Mouse (Mus musculus): ENCODE measurements around the gene Ppp4r1. TPM values are rescaled to one million over a fixed set of nuclear protein-coding genes. Genes with fewer than 3 reads are reported as not detected.

Gene Ppp4r1
- total and polyA plus RNA-seq, 3 experiments = 21.8 to 313 (median 34.3) TPM

- H3K36me3 ChIP-seq (ENCODE audit: control insufficient read depth in 1 of 2, insufficient read depth in 2 of 2, low read length in 2 of 2) = peaks cover 8 to 19% of the 10 kb centered on the region in 2 experiments
- no peaks in the 10 kb centered on the region for H3K9me3 ChIP-seq (replicated peaks; ENCODE audit: insufficient read depth, low read length)
- DNase-seq (ENCODE audit: low read depth, low spot score) = no peak
- H3K9ac ChIP-seq (ENCODE audit: control insufficient read depth, low read depth, low read length, poor library complexity, severe bottlenecking) = no peak overlapping the region
- H3K4me1 ChIP-seq (ENCODE audit: control insufficient read depth in 1 of 2, insufficient read depth in 2 of 2, low read length in 2 of 2) = peaks cover 11 to 18% of the 10 kb centered on the region in 2 experiments
- TF ChIP-seq TBP (IDR thresholded peaks at IDR 0.05; ENCODE audit: low read depth, low read length) (no peak), POLR2AphosphoS5 (IDR thresholded peaks at IDR 0.05; ENCODE audit: borderline replicate concordance, low read depth, low read length) (no peak), USF1 (IDR thresholded peaks at IDR 0.05; ENCODE audit: low read depth, low read length) (no peak), UBTF (IDR thresholded peaks at IDR 0.05; ENCODE audit: borderline replicate concordance, insufficient read depth, low read depth, low read length) (no peak), RAD21 (IDR thresholded peaks at IDR 0.05; ENCODE audit: low read depth, low read length) (no peak), TAL1 (IDR thresholded peaks at IDR 0.05; ENCODE audit: low read length) (no peak), MAX (IDR thresholded peaks at IDR 0.05; ENCODE audit: low read length) (no peak), MXI1 (IDR thresholded peaks at IDR 0.05; ENCODE audit: low read depth, low read length) (no peak), ZC3H11A (IDR thresholded peaks at IDR 0.05; ENCODE audit: low read depth, low read length) (no peak), BHLHE40 (IDR thresholded peaks at IDR 0.05; ENCODE audit: borderline replicate concordance, low read depth, low read length) (no peak), ZMIZ1 (IDR thresholded peaks at IDR 0.05; ENCODE audit: low read depth, low read length) (no peak), CTCF (IDR thresholded peaks at IDR 0.05 in 2 of 3, conservative IDR thresholded peaks at IDR 0.05 in 1 of 3; ENCODE audit: control insufficient read depth in 1 of 3, insufficient read depth in 1 of 3, low read depth in 2 of 3, low read length in 3 of 3, poor library complexity in 1 of 3, severe bottlenecking in 1 of 3) (no peak)
- no peak overlapping the region for H3K27ac ChIP-seq (ENCODE audit: control insufficient read depth, low read depth, low read length)
- H3K27me3 ChIP-seq (ENCODE audit: control insufficient read depth in 1 of 2, insufficient read depth in 2 of 2, low read length in 2 of 2) = no peaks in the 10 kb centered on the region
- no peaks in the 10 kb centered on the region for H3K79me2 ChIP-seq (ENCODE audit: control insufficient read depth, insufficient read depth, low read length, poor library complexity)
- H3K4me3 ChIP-seq (ENCODE audit: control insufficient read depth in 1 of 2, insufficient read depth in 1 of 2, low read depth in 2 of 2, low read length in 2 of 2) = no peak overlapping the region
Measured at GRCm38 (mm10) chr17:65854006-65854405, 71.6 kb downstream of the Ppp4r1 start.

GRCm38 (mm10) chr17:65857617-65858016 is 75.2 kb downstream of the Ppp4r1 start:
- H3K27me3 ChIP-seq (ENCODE audit: control insufficient read depth in 1 of 2, insufficient read depth in 2 of 2, low read length in 2 of 2) = no peaks in the 10 kb centered on the region
- no peaks in the 10 kb centered on the region for H3K9me3 ChIP-seq (replicated peaks; ENCODE audit: insufficient read depth, low read length)
- peaks cover 6 to 19% of the 10 kb centered on the region in 2 experiments for H3K36me3 ChIP-seq (ENCODE audit: control insufficient read depth in 1 of 2, insufficient read depth in 2 of 2, low read length in 2 of 2)
- no peak overlapping the region for H3K4me3 ChIP-seq (ENCODE audit: control insufficient read depth in 1 of 2, insufficient read depth in 1 of 2, low read depth in 2 of 2, low read length in 2 of 2)
- peak; percentile 67 for DNase-seq (ENCODE audit: low read depth, low spot score)
- H3K79me2 ChIP-seq (ENCODE audit: control insufficient read depth, insufficient read depth, low read length, poor library complexity) = no peaks in the 10 kb centered on the region
- peak overlapping the region; percentile 70 for H3K27ac ChIP-seq (ENCODE audit: control insufficient read depth, low read depth, low read length)
- no peak overlapping the region for H3K9ac ChIP-seq (ENCODE audit: control insufficient read depth, low read depth, low read length, poor library complexity, severe bottlenecking)
- peaks cover 12 to 18% of the 10 kb centered on the region in 2 experiments for H3K4me1 ChIP-seq (ENCODE audit: control insufficient read depth in 1 of 2, insufficient read depth in 2 of 2, low read length in 2 of 2)
- TF ChIP-seq MEF2A (IDR thresholded peaks at IDR 0.05; ENCODE audit: extremely low read depth, insufficient replicate concordance, low read depth, low read length, poor library complexity, severe bottlenecking) (peak; percentile 41; the same call in 1 of the 2 replicates), RCOR1 (IDR thresholded peaks at IDR 0.05; ENCODE audit: low read depth, low read length) (peak; percentile 75), ETS1 (IDR thresholded peaks at IDR 0.05; ENCODE audit: low read depth, low read length) (peak; percentile 80), CTCF (IDR thresholded peaks at IDR 0.05 in 2 of 3, conservative IDR thresholded peaks at IDR 0.05 in 1 of 3; ENCODE audit: control insufficient read depth in 1 of 3, insufficient read depth in 1 of 3, low read depth in 2 of 3, low read length in 3 of 3, poor library complexity in 1 of 3, severe bottlenecking in 1 of 3) (no peak), MAX (IDR thresholded peaks at IDR 0.05; ENCODE audit: low read length) (no peak), NELFE (IDR thresholded peaks at IDR 0.05; ENCODE audit: low read depth, low read length) (no peak), RAD21 (IDR thresholded peaks at IDR 0.05; ENCODE audit: low read depth, low read length) (no peak; the same call in 1 of the 2 replicates), SMC3 (IDR thresholded peaks at IDR 0.05; ENCODE audit: low read depth, low read length) (0 out of 2 replicates have a peak, but pooled peaks have one; percentile 13), MAZ (IDR thresholded peaks at IDR 0.05; ENCODE audit: low read depth, low read length) (peak; percentile 58; the same call in 1 of the 2 replicates), MYC (IDR thresholded peaks at IDR 0.05; ENCODE audit: low read depth, low read length) (no peak), POLR2AphosphoS5 (IDR thresholded peaks at IDR 0.05; ENCODE audit: borderline replicate concordance, low read depth, low read length) (no peak), USF1 (IDR thresholded peaks at IDR 0.05; ENCODE audit: low read depth, low read length) (no peak), POLR2AphosphoS2 (IDR thresholded peaks at IDR 0.05; ENCODE audit: low read length) (no peak), USF2 (IDR thresholded peaks at IDR 0.05; ENCODE audit: borderline replicate concordance in 1 of 2, insufficient read depth in 1 of 2, low read depth in 1 of 2, low read length in 2 of 2) (no peak), ZC3H11A (IDR thresholded peaks at IDR 0.05; ENCODE audit: low read depth, low read length) (no peak), NRF1 (IDR thresholded peaks at IDR 0.05; ENCODE audit: insufficient read depth, low read depth, low read length, poor library complexity, severe bottlenecking) (no peak), EP300 (IDR thresholded peaks at IDR 0.05; ENCODE audit: low read depth in 1 of 2, low read length in 2 of 2) (peak; percentile 86 to 87), ZKSCAN1 (IDR thresholded peaks at IDR 0.05; ENCODE audit: low read depth, low read length) (no peak), KAT2A (conservative IDR thresholded peaks at IDR 0.05; ENCODE audit: low read depth, low read length) (peak; percentile 30; the same call in 1 of the 2 replicates), POLR2A (IDR thresholded peaks at IDR 0.05; ENCODE audit: control insufficient read depth in 1 of 2, insufficient read depth in 1 of 2, low read depth in 1 of 2, low read length in 2 of 2, poor library complexity in 1 of 2) (no peak), MYB (IDR thresholded peaks at IDR 0.05; ENCODE audit: low read depth, low read length) (no peak), SIN3A (IDR thresholded peaks at IDR 0.05; ENCODE audit: low read length) (peak; percentile 73), E2F4 (IDR thresholded peaks at IDR 0.05; ENCODE audit: borderline replicate concordance, low read depth, low read length) (no peak), JUND (IDR thresholded peaks at IDR 0.05; ENCODE audit: low read depth, low read length) (no peak)

Data from MEL (cell line).